Mouse (Mus musculus): ENCODE data around the gene Zdhhc23. TPM values are rescaled to one million over a fixed set of nuclear protein-coding genes. Genes with fewer than 3 reads are reported as not detected.

The Zdhhc23 gene
- polyA plus RNA-seq, 1 experiment from 2014 or later, result 2.6 TPM

DNA sequence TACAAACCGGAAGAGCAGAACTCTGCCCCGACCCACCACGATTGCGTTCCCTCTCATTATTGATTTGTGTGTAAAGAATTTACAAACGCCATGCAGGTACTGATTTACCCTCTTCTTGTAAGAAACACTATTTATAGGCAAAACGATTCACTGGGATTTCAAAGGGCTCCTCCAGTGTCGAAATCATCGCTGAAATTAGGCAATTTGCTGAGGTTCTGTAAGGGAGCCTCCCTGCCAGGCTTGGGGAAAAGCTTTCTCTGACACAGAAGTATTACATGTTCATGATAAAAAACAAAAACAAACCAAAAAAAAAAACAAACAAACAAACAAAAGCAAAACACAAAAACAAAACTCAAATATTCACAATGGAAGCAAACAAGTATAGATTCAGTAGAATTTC lies 19.5 kb upstream of the Zdhhc23 start:
- 83% methylated on average over 8 of the region's 8 CpGs for WGBS

GRCm38 (mm10) chr16:43994623-43995022 lies 15.0 kb upstream of the Zdhhc23 start:
- Histone ChIP-seq H3K4me2 (no peak overlapping the region), H3K4me1 (no peaks in the 10 kb centered on the region), H3K9ac (no peak overlapping the region), H3K4me3 (replicated peaks) (no peak overlapping the region), H3K9me3 (no peaks in the 10 kb centered on the region), H3K27me3 (replicated peaks) (no peaks in the 10 kb centered on the region), H3K36me3 (no peaks in the 10 kb centered on the region), H3K27ac (no peak overlapping the region)
- WGBS, result 79% methylated on average over 3 of the region's 3 CpGs
- no peak for ATAC-seq (ENCODE audit: insufficient read depth, low FRiP score, low read depth)

More for the DNA sequence above, 19.5 kb upstream of the Zdhhc23 start:
- Histone ChIP-seq H3K9ac (no peak overlapping the region), H3K36me3 (no peaks in the 10 kb centered on the region), H3K4me1 (no peaks in the 10 kb centered on the region), H3K9me3 (no peaks in the 10 kb centered on the region), H3K27me3 (replicated peaks) (no peaks in the 10 kb centered on the region), H3K27ac (no peak overlapping the region), H3K4me2 (no peak overlapping the region), H3K4me3 (replicated peaks) (no peak overlapping the region)
- ATAC-seq (ENCODE audit: insufficient read depth, low FRiP score, low read depth), result no peak

DNA sequence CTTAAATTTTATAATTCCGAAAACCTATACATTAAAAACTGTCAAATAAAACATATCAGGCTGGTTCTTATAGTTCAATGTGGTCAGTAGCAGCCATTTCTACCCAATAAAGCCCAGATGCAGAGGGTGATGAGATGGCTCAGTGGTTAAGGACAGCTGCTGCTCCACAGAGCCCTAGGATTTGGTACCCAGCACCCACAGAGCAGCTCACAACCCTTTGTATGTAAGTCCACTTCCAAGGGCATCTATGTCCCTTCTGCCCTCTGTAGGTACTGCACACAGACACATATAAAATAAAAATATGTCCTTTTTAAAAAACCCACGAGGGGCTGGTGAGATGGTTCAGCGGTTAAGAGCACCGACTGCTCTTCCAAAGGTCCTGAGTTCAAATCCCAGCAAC lies 6.7 kb upstream of the Zdhhc23 start:
- no peaks in the 10 kb centered on the region for H3K36me3 ChIP-seq
- H3K4me3 ChIP-seq (replicated peaks), result no peak overlapping the region
- no peaks in the 10 kb centered on the region for H3K9me3 ChIP-seq
- ATAC-seq (ENCODE audit: insufficient read depth, low FRiP score, low read depth), result no peak
- WGBS, result 90% methylated on average over 4 of the region's 4 CpGs
- H3K9ac ChIP-seq, result no peak overlapping the region
- H3K4me1 ChIP-seq, result no peaks in the 10 kb centered on the region
- no peak overlapping the region for H3K27ac ChIP-seq
- no peaks in the 10 kb centered on the region for H3K27me3 ChIP-seq (replicated peaks)
- H3K4me2 ChIP-seq, result no peak overlapping the region

DNA sequence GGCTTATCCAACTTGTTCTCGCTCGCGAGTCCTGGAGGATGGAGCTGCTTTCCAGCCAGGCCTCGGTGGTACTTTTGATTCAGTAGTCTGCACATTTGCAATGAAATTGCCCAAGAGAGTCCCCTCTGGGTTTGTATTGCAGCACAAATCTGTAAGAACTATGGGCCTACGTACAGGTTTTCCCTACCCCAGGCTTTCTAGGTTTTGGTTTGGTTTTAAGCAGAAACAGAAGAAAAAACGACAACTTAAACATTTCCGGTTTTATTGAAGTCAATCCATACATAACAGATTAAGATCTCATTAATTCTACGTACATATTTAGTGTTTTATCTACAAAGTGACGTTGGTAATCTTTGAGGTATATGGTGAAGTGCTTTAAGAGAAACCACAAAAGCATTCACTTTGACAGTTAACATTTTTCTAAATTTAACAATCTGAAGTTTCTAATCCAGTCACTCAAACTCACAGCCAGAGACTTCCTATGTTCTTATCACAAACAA lies 569 bp upstream of the Zdhhc23 start:
- peaks cover 8% of the 10 kb centered on the region; the same call in 1 of the 2 replicates for H3K4me1 ChIP-seq
- peaks cover 5% of the 10 kb centered on the region; the same call in 1 of the 2 replicates for H3K27me3 ChIP-seq (replicated peaks)
- ATAC-seq (ENCODE audit: insufficient read depth, low FRiP score, low read depth), result no peak
- 26% methylated on average over 9 of the region's 9 CpGs for WGBS
- H3K36me3 ChIP-seq, result no peaks in the 10 kb centered on the region
- H3K9ac ChIP-seq, result no peak overlapping the region
- peak overlapping the region; percentile 99 for H3K4me2 ChIP-seq
- H3K4me3 ChIP-seq (replicated peaks), result peak overlapping the region; percentile 68
- no peak overlapping the region for H3K27ac ChIP-seq
- H3K9me3 ChIP-seq, result no peaks in the 10 kb centered on the region

DNA sequence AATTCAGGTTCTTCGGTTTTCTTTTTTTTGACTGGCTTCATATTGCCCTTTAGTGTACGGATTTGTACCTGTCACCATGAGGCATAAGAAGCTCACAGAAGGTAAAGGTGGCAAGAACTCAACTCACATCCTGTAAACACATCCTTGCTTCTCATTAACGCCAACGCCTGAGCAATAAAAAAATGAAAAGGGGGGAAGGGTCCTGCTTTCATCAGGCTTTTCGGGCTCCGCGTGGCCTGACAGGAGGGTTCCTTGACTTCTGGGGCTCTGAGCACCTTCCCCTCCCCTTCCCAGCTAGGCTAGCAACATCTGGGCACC lies 622 bp downstream of the Zdhhc23 start:
- ATAC-seq (ENCODE audit: insufficient read depth, low FRiP score, low read depth), result no peak
- WGBS, result 23% methylated on average over 7 of the region's 7 CpGs
- Histone ChIP-seq H3K9ac (0 out of 2 replicates have a peak overlapping the region, but pooled peaks have one; percentile 32), H3K4me3 (replicated peaks) (peak overlapping the region; percentile 68), H3K36me3 (no peaks in the 10 kb centered on the region), H3K27me3 (replicated peaks) (peaks cover 5% of the 10 kb centered on the region; the same call in 1 of the 2 replicates), H3K4me2 (peak overlapping the region; percentile 99), H3K4me1 (peaks cover 8% of the 10 kb centered on the region; the same call in 1 of the 2 replicates), H3K27ac (no peak overlapping the region), H3K9me3 (no peaks in the 10 kb centered on the region)

GRCm38 (mm10) chr16:43973606-43974220 lies 5.9 kb downstream of the Zdhhc23 start:
- 81% methylated on average over 22 of the region's 22 CpGs for WGBS
- Histone ChIP-seq H3K27ac (no peak overlapping the region), H3K4me3 (replicated peaks) (no peak overlapping the region), H3K4me2 (no peak overlapping the region), H3K36me3 (no peaks in the 10 kb centered on the region), H3K9me3 (no peaks in the 10 kb centered on the region), H3K9ac (no peak overlapping the region), H3K27me3 (replicated peaks) (no peaks in the 10 kb centered on the region), H3K4me1 (no peaks in the 10 kb centered on the region)
- no peak for ATAC-seq (ENCODE audit: insufficient read depth, low FRiP score, low read depth)

DNA sequence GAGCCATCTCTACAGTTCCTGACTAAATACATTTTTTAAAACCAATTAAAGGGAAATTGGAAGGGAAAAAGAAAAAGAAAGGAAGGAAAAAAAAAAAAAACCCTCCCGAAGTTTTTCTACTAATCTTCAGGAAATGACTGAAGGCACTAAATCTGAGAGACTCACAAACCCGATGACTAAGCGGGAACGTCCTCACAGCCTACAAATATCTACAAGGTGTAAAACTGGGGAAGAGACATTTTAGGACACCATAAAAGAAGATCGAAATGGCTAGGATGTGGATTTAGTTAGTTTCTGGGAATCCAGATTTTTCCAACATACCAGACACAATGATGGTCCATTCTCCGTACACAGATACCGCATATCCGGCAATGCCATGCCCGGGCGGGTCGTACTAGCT lies 6.4 kb downstream of the Zdhhc23 start:
- H3K9ac ChIP-seq, result no peak overlapping the region
- H3K4me3 ChIP-seq (replicated peaks), result no peak overlapping the region
- H3K9me3 ChIP-seq, result no peaks in the 10 kb centered on the region
- WGBS, result 87% methylated on average over 11 of the region's 11 CpGs
- H3K27ac ChIP-seq, result no peak overlapping the region
- no peak for ATAC-seq (ENCODE audit: insufficient read depth, low FRiP score, low read depth)
- H3K36me3 ChIP-seq, result no peaks in the 10 kb centered on the region
- H3K4me2 ChIP-seq, result no peak overlapping the region
- no peaks in the 10 kb centered on the region for H3K27me3 ChIP-seq (replicated peaks)
- H3K4me1 ChIP-seq, result no peaks in the 10 kb centered on the region

- no peak overlapping the region for H3K9ac ChIP-seq
- H3K27ac ChIP-seq, result no peak overlapping the region
- H3K9me3 ChIP-seq, result no peaks in the 10 kb centered on the region
- no peaks in the 10 kb centered on the region for H3K4me1 ChIP-seq
- H3K36me3 ChIP-seq, result no peaks in the 10 kb centered on the region
- no peak overlapping the region for H3K4me2 ChIP-seq
- no peak for ATAC-seq (ENCODE audit: insufficient read depth, low FRiP score, low read depth)
- H3K27me3 ChIP-seq (replicated peaks), result no peaks in the 10 kb centered on the region
- no peak overlapping the region for H3K4me3 ChIP-seq (replicated peaks)
- WGBS, result 93% methylated on average over 2 of the region's 2 CpGs
Observed at GRCm38 (mm10) chr16:43972391-43972790, 7.2 kb downstream of the Zdhhc23 start.

DNA sequence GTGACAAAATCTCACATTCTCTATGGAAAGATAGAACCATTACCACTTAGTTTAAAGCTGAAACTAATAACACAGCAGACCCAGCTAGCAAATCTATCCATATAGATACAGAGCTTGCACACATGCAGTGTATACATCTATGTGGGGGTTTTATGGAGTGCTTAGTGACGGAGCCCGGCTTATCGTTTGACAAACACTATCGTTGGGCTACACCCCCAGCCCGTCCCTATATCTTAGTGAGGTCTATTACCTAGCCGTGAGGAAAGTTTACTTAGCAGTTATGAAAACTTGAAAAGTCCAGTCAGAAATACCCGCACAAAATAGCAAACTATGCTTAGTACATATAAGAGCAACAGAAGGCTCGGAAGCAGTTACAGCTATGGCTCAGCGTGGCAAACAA lies 7.8 kb downstream of the Zdhhc23 start:
- 71% methylated on average over 9 of the region's 9 CpGs for WGBS
- H3K4me2 ChIP-seq, result no peak overlapping the region
- ATAC-seq (ENCODE audit: insufficient read depth, low FRiP score, low read depth), result peak; percentile 76
- no peaks in the 10 kb centered on the region for H3K27me3 ChIP-seq (replicated peaks)
- no peaks in the 10 kb centered on the region for H3K36me3 ChIP-seq
- H3K9me3 ChIP-seq, result no peaks in the 10 kb centered on the region
- no peaks in the 10 kb centered on the region for H3K4me1 ChIP-seq
- H3K9ac ChIP-seq, result no peak overlapping the region
- no peak overlapping the region for H3K4me3 ChIP-seq (replicated peaks)
- H3K27ac ChIP-seq, result no peak overlapping the region

DNA sequence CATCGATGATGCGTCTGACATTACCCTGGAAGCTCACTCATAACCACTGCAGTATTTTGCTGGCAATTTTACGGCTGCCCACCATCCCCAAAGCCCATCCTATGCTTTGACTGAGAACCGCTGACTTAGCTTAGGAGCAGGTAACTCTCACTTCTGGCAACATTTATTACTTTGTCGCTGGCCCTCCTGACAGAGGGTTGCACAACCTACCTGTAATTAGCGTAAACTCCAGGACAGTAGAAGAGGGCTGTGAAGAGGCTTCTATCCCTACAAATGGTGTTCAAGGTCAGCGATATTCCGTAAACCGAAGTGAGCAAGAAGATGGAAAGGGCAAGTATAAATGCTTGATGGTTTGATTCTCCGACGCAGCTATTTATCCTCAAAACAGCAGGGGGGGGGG lies 8.4 kb downstream of the Zdhhc23 start:
- 91% methylated on average over 11 of the region's 11 CpGs for WGBS
- no peak for ATAC-seq (ENCODE audit: insufficient read depth, low FRiP score, low read depth)
- H3K9me3 ChIP-seq, result no peaks in the 10 kb centered on the region
- H3K36me3 ChIP-seq, result no peaks in the 10 kb centered on the region
- H3K9ac ChIP-seq, result no peak overlapping the region
- no peaks in the 10 kb centered on the region for H3K4me1 ChIP-seq
- H3K27ac ChIP-seq, result no peak overlapping the region
- no peak overlapping the region for H3K4me3 ChIP-seq (replicated peaks)
- no peaks in the 10 kb centered on the region for H3K27me3 ChIP-seq (replicated peaks)
- H3K4me2 ChIP-seq, result no peak overlapping the region

DNA sequence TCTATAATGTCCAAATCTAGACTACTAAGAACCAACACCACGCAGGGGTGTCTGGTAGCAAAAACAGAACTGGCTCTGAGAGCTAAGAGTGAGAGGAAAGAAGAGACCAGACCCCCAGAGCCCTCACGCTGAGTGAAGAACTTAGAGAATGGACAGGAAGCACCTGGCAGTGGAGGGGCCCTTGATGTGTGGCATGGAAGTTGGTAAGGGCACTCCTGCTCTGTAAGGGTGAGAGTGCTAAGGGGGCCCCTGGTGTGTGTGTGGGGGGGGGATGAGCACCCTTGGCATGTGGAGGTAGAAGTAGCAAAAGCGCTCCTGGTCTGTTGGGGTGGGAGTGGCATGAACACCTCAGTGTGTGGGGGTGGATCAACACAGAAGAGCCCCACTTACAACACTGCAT lies 9.2 kb downstream of the Zdhhc23 start:
- 87% methylated on average over 3 of the region's 3 CpGs for WGBS
- Histone ChIP-seq H3K27ac (no peak overlapping the region), H3K27me3 (replicated peaks) (no peaks in the 10 kb centered on the region), H3K9me3 (no peaks in the 10 kb centered on the region), H3K9ac (no peak overlapping the region), H3K4me3 (replicated peaks) (no peak overlapping the region), H3K4me1 (no peaks in the 10 kb centered on the region), H3K4me2 (no peak overlapping the region), H3K36me3 (no peaks in the 10 kb centered on the region)
- ATAC-seq (ENCODE audit: insufficient read depth, low FRiP score, low read depth), result 0 out of 2 replicates have a peak, but pooled peaks have one; percentile 25

- ATAC-seq (ENCODE audit: insufficient read depth, low FRiP score, low read depth), result no peak
- no peaks in the 10 kb centered on the region for H3K9me3 ChIP-seq
- 86% methylated on average over 13 of the region's 13 CpGs for WGBS
- H3K27me3 ChIP-seq (replicated peaks), result no peaks in the 10 kb centered on the region
- H3K36me3 ChIP-seq, result no peaks in the 10 kb centered on the region
- H3K27ac ChIP-seq, result no peak overlapping the region
- H3K4me1 ChIP-seq, result no peaks in the 10 kb centered on the region
- H3K4me2 ChIP-seq, result no peak overlapping the region
- H3K4me3 ChIP-seq (replicated peaks), result no peak overlapping the region
- H3K9ac ChIP-seq, result no peak overlapping the region
Observed at GRCm38 (mm10) chr16:43965781-43966389, 13.7 kb downstream of the Zdhhc23 start.

Measured in stomach, embryonic 15.5 days (tissue).